Mouse (Mus musculus): ENCODE measurements around the gene Cntnap2.

GRCm38 (mm10) chr6:47294433-47294832, 2235.3 kb downstream of the Cntnap2 start:
- TF ChIP-seq CTCF (IDR thresholded peaks at IDR 0.05; ENCODE audit: low read depth): no peak
- no peak for TF ChIP-seq EP300 (IDR thresholded peaks at IDR 0.05; ENCODE audit: low read depth)

Data from liver, postnatal 0 days (tissue).